Mouse (Mus musculus): Measurements from ENCODE around the gene Mki67. TPM values are rescaled to one million over a fixed set of nuclear protein-coding genes. Genes with fewer than 3 reads are reported as not detected.

The Mki67 gene
- total RNA-seq, 2 experiments from 2014 or later = 61.5 to 67.8 TPM

Other genes starting within 250 kb of the Mki67 start
- not detected for gene Clrn3, start 187.7 kb downstream of the Mki67 start, total RNA-seq (2021)
- gene Ptpre, start 178.9 kb downstream of the Mki67 start, total RNA-seq (2021) = 10 to 100 TPM in 1 of 2 experiments, 1 to 10 TPM in 1; 9.2 to 10.3 TPM